Mouse (Mus musculus): ENCODE measurements around the gene Scyl2.

DNA sequence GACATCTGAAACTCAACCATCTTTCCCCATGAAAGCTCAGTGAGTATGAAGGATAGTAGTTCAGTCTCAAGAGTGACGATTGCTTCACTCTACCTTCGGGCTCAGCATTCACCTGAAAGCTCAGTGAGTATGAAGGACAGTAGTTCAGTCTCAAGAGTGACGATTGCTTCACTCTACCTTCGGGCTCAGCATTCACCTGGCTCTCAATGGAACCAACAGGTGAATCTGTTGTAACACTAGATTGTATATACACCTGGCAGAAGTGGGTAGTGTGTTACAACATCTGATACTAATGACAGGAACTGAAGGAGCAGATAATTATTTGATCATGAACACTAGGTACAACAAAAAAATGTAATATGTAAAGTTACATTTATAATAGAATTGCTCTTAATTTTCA lies 4.4 kb downstream of the Scyl2 start:
- TF ChIP-seq CTCF (IDR thresholded peaks at IDR 0.05; ENCODE audit: extremely low read depth, insufficient read depth, low read length) (no peak), POLR2A (IDR thresholded peaks at IDR 0.05; ENCODE audit: extremely low read depth, insufficient read depth, low read length) (no peak)

All from cortical plate, adult 2 months (tissue).